Mouse (Mus musculus) left cerebral cortex, adult 6 months (tissue): ENCODE data around the gene Abhd2. TPM values are rescaled to one million over a fixed set of nuclear protein-coding genes. Genes with fewer than 3 reads are reported as not detected.

Experiments
- long read RNA-seq, 2 experiments: library from polyadenylated mRNA; unstranded; transcript quantifications; one replicate each; pipeline ENCODE4 v2.0.0; 2019 to 2020
- polyA plus RNA-seq: library from polyadenylated mRNA; unstranded; fragments of <200 nt; fragmentation: Nextera tagmentation; gene quantifications from 2 replicates; pipeline ENCODE4 v1.2.3, GENCODE M21; 2021

Abhd2 gene
- 47.4 and 53.5 TPM in 2 replicates for polyA plus RNA-seq
- long read RNA-seq, experiment 1, full-length matches to known transcripts = 9 of 23 reads
- long read RNA-seq, experiment 1, partial matches to known transcripts = 0 of 23 reads
- long read RNA-seq, experiment 1, other reads (novel, unspliced or antisense) = 14 of 23 reads
- long read RNA-seq, experiment 2, full-length matches to known transcripts = 1 of 257 reads
- long read RNA-seq, experiment 2, partial matches to known transcripts = 0 of 257 reads
- long read RNA-seq, experiment 2, other reads (novel, unspliced or antisense) = 256 of 257 reads

GRCm38 (mm10) chr7:79272789-79273718 lies at the start of gene Abhd2:
TSS of gene Abhd2 (plus strand) at chr7:79273199.

GRCm38 (mm10) chr7:79386422-79387133 lies 113.6 kb downstream of the Abhd2 start, which contains the start of gene Rlbp1:
TSS of gene Rlbp1 (minus strand) at chr7:79387048.

DNA sequence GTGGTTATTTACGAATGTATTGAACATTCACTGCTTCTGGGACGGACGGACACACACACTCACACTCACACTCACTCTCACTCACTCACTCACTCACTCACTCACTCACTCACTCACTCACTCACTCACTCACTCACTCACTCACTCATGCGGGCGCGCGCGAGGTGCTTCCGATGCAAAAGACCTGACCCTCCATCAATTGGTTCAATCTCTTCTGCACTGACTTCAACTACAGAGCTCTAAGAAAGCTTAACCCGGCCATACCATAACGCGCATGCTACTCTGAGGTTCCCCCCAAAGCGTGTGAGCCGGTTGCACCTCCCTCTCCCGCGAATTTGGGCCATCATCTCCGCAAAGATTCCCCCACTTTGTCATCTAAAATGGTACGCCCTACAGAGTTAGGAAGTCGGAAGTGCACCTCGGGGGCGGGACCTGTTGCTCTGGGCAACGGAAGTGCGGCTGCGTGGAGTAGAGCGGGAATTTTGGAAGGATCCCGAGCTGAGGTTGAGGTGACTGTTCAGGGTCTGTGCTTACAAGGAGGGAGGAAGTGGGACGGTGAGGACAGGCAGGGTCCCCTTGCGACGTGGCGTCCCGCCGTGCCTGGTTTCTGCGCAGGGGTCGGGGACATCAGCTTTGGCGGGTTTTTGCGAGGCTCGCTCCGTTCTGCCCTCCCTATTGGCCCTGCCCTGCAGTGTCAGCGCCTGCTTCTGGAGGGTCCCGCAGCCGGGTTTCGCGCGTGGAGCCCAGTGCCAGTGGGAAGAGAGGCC lies 119.1 kb downstream of the Abhd2 start, which contains the start of gene Fanci:
TSS of gene Fanci (plus strand) at position 47 of the 767 bp plus-strand sequence.

Other genes with a start within 250 kb of the Abhd2 start
- gene Acan, start 219.7 kb upstream of the Abhd2 start, polyA plus RNA-seq = 0.25 and 0.51 TPM in 2 replicates
- 1.2 and 1.3 TPM in 2 replicates for gene Hapln3, start 142.2 kb upstream of the Abhd2 start, polyA plus RNA-seq
- 122 and 188 TPM in 2 replicates for gene Mfge8, start 124.1 kb upstream of the Abhd2 start, polyA plus RNA-seq
- gene Rlbp1, start 113.8 kb downstream of the Abhd2 start, polyA plus RNA-seq = 23.2 and 24.5 TPM in 2 replicates
- gene Fanci, start 118.7 kb downstream of the Abhd2 start, polyA plus RNA-seq = 0.15 and 0.27 TPM in 2 replicates
- 12.4 and 15.9 TPM in 2 replicates for gene Polg, start 193.2 kb downstream of the Abhd2 start, polyA plus RNA-seq